Mouse (Mus musculus) left cerebral cortex, postnatal 10 days (tissue): ENCODE results near the gene Dapk2. TPM values are rescaled to one million over a fixed set of nuclear protein-coding genes. Genes with fewer than 3 reads are reported as not detected.

Source experiments
- DNase-seq, 2 experiments: peaks; one replicate each; pipeline ENCODE4 v3.0.0; 2021 to 2022; ENCODE audit warnings: low spot score in 2 of 2, mixed read lengths in 1 of 2; ENCODE audit errors: extremely low spot score in 1 of 2
- intact Hi-C: fragments of 180-260 bp; cut with DNase I; formaldehyde crosslinking; loops from one replicate; pipeline ENCODE4 v1.15.1; 2025
- total RNA-seq, 2 experiments: library from RNA; stranded (reverse); gene quantifications; 2 replicates each; pipeline ENCODE4 v1.2.3; 2021

Dapk2 gene
- total RNA-seq = 1 to 10 TPM; 2.1 to 3.2 TPM

- intact Hi-C loops = no loop called here
- DNase-seq = peak; percentile 17 to 89
Observed at GRCm38 (mm10) chr9:66157958-66158830, at the start of gene Dapk2. Gene Dapk2, plus strand, starts transcription at chr9:66158223.

DNA sequence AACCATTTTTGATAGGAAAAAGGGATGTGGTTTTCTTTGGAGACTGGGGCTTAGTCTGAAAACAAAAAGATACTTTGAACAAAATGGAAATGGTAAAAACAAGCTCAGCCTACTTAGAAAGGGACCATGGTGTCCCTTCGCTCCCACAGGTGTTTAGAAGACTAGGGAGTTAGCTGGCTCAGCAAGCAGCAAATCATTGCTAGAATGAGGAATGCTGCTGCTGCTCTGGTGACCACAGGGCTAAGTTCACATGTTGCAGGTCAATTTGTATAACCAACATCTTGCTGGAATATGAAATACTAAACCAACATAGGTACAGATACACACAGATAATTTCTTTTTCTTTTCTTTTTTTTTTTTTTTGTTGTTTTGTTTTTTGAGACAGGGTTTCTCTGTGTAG, 48.4 kb upstream of the Dapk2 start:
- DNase-seq = no peak
- intact Hi-C loops = loop anchor here (10.0 kb wide), 1 partner anchor 195 kb away; no protein-coding TSS in a partner anchor

DNA sequence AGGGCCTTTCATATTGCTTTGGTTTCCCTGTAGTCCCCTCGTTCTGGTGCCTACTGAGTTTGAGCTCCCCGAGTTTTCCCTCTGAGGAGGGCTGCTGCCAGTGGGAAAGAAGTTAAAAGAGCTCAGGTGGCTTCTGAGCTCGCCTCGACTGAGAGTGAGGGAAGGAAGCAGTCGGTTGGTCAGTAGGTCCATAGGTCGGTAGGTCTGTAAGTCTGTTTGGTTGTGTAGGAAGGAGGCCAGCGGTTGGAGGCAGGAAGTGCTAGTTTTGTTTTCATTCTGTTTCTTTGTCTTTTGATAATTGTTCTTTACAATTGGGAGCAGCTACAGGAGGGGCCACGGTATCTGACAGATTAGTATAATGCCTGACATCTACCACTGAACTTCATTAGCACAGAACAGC, 47.9 kb upstream of the Dapk2 start:
- DNase-seq = no peak
- intact Hi-C loops = no loop called here

- DNase-seq = no peak
- intact Hi-C loops = no loop called here
Observed at GRCm38 (mm10) chr9:66110611-66111379, 47.2 kb upstream of the Dapk2 start.

DNA sequence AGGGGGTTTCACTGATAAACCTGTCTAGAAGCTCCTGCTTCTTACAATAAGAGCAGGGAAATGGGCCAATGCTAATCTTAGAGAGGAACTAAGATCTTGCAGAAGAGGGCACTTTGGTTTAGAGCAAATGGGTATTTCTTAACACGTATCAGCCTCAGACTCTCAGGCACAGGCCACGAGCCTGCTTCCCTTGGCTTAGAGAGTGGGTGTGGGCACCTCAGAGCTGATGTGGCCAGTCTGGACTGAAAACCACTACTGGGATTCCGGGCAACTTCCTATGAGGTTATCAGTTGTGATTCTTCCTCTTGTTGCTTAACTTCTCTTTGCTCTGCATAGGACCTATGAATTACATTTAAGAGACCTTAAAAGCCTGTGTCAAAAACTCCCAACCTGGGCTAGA, 43.7 kb upstream of the Dapk2 start:
- DNase-seq = no peak
- intact Hi-C loops = no loop called here

DNA sequence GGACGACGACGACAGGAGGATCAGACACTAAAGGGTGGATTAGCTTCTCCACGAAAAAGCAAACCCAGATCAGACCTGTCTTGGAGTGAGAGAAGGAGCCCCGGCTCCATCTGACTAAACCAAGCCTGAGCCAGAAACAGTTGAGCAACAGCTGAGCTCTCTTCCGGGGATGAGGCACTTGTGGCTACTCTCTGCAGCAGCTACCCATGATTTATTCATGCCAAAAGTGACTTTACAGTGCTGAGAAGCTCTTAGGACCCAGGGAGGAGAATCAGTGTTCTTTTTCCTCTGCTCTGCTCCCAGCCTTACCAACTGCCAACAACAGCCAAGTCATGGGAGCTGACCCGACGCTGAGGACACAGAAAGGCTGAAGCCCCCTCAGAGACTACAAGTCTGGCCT, 41.1 kb upstream of the Dapk2 start:
- intact Hi-C loops = no loop called here

GRCm38 (mm10) chr9:66119498-66119897, 38.5 kb upstream of the Dapk2 start:
- intact Hi-C loops = no loop called here
- no peak for DNase-seq

More for the DNA sequence above, 41.1 kb upstream of the Dapk2 start:
- no peak for DNase-seq

DNA sequence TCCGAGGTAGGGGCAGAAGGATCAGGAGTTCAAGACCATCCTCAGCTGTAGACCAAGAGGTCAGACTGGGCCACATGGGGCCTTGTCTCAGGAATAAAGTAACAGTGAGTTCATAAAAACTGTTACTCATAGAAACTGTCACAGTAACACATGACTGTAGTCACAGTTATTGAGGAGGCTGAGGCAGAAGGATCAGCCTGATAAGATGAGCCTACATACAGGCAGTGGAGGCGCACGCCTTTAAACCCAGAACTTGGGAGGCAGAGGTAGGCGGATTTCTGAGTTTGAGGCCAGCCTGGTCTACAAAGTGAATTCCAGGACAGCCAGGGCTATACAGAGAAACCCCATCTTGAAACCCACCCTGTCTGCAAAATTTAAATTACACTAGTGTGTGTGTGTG, 37.9 kb upstream of the Dapk2 start:
- no peak for DNase-seq
- intact Hi-C loops = loop anchor here (5.0 kb wide), 1 partner anchor 53 kb away; the partner anchor contains the start of gene Snx22

DNA sequence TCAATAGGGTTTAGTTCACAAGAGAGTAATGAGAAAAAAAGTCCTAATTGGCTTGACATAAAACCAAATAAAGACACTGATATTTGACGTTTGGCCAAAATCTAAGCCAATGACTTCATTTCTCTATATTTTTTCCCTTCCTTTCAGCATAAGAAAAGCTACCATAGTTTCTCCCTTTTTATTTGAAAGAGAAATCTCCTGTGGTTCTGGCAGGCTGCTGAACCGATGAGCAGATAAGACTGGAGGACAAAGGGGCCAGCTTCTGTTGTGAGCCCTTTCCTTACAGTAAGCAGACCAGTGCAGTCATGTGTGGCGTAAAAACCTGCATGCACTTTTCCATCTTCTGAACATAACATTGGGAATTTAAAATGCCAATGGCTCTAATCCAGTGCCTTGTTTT, 37.1 kb upstream of the Dapk2 start:
- DNase-seq = no peak
- intact Hi-C loops = loop anchor here (5.0 kb wide), 1 partner anchor 54 kb away; the partner anchor contains the start of gene Snx22

- intact Hi-C loops = loop anchor here (5.0 kb wide), 1 partner anchor 54 kb away; the partner anchor contains the start of gene Snx22
Observed at GRCm38 (mm10) chr9:66121421-66121820, 36.6 kb upstream of the Dapk2 start.

DNA sequence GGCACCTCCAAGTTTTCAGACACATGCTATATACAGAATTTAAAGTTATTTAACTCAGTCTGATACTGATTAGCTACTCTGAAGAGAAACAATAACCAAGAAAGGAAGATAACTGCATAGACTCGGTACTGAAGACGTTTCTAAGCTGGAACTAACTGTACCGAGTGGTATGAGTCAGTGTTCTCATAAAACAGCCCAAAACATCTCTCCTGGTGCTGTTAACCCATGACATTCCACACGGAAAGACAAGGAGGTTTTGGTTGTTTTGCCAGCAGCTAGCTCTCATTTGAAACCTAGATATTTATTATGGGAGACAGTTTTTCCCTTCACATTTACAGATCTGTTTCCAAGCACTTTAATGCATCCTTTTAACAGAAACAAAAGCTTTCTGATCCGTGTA, 34.4 kb upstream of the Dapk2 start:
- DNase-seq = no peak
- intact Hi-C loops = loop anchor here (5.0 kb wide), 1 partner anchor 56 kb away; the partner anchor contains the start of gene Snx22

More at GRCm38 (mm10) chr9:66121421-66121820, 36.6 kb upstream of the Dapk2 start:
- no peak for DNase-seq

DNA sequence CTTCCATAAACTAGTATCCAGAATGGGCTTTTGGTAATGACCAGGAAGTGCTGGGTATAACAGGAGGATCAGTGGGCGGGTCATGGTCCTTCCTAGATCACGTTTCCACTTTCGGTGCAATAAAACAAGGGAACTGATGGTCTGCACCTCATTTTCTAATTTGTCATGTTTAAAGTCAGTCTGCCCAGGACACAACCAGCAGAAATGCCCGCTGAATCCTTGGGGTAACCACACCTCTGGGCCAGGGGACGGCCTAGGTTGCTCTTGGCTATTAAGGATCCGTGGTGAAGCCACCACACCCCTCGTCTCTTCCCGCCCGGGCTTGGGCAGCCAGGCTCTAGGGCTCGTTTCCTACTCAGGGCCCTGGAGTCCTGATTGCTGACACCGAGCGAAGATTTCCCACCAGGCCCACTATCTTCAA, 33.9 kb upstream of the Dapk2 start:
- intact Hi-C loops = loop anchor here (5.0 kb wide), 1 partner anchor 57 kb away; the partner anchor contains the start of gene Snx22
- DNase-seq = no peak

GRCm38 (mm10) chr9:66124681-66125542, 33.1 kb upstream of the Dapk2 start:
- peak; percentile 96 to 99 for DNase-seq
- intact Hi-C loops = loop anchor here (5.0 kb wide), 1 partner anchor 58 kb away; the partner anchor contains the start of gene Snx22

DNA sequence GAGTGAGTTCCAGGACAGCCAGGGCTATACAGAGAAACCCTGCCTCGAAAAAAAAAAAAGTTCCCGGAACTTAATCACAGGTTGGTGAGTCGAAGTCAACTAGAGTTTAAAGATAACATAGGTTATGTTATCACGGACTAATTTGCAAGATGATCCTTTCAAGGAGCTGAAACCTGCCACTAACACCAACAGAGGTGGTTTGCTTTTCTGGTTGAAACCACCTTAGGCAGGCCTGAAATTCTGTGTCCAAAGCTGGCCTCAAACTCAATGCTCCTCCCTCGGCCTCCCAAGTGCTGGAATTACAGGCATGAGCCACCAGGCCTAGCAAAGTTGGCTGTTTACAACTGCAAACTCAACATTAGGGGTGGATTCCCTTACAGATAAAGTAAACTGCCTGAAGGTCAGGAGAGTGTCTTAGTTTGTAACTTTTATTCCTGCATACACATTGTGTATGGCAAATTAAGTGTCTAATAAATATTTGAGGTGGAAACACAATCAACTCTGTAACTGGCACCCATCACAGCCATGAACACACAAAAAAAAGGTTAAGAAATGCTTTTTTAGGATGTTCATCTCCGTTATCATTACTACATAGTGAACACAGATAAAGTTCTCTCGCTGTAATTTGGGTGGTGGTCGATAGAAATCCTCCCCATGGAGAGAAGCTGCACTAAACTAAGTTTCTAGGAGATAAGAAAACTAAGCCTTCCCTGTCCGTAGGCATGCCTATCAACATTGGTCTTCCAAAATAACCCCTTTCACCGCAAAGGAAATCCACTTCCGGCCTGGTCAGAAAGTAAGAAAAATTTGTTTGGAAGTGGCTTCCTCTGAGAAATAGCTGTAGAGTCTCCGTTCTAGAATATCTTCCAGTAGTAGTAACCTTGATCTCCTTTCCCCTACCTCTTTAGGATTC, 32.2 kb upstream of the Dapk2 start:
- no peak for DNase-seq
- intact Hi-C loops = no loop called here

DNA sequence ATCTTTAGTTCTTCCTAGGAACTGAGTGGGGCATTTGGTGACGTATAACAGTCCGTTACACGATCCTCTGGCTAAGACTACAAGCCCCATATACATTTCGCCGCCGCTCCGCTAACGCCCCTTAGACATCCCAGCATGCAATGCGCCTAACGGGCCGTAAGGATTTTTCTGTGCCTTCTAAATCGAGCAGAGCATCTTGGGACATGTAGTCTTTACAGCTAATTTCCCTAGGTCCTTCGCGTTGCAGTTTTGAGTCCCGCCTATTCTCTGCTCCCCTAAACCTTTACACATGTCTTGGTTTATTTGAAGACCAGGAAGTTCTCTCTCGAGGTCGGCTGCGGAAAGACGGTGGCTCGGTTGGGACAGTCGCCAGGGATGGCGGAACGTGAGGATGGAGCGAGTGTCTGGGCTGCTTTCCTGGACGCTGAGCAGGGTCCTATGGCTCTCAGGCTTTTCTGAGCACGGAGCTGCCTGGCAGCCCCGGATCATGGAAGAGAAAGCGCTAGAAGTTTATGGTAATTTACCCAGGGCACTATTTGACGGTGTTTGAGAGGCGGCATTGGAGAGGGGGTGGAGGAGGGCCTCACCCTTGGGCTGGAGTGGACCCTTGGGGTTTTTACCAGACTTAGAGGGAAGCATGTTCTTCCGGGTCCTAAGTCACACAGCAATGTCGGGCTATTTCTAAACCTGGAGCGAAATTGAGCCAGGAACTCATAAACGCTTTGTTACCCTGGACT, 31.4 kb upstream of the Dapk2 start, which contains the start of the genes Snx1 and Ciao2a:
Gene Snx1 (minus strand): TSS at position 132 of the 737 bp plus-strand sequence.
Gene Ciao2a (plus strand): TSS at position 156 of the 737 bp plus-strand sequence.
- intact Hi-C loops = no loop called here
- peak; percentile 94 to 95 for DNase-seq

DNA sequence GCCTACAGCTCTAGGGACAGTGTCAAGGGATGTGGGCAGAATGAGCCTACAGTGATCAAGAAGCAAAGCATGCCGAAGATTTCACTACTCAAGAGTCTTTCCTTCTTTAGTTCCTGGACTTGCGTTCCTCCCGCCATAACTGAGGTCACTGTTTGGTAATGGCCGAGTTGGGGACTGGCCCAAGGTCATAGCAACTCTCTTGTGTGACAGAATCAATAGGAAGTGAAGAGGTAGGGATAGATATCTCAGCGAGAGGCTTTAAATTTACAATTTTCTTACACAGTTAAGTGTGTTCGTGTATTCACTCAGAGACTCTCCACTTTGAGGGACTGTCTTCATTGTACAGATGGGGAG, 30.9 kb upstream of the Dapk2 start:
- no peak for DNase-seq
- intact Hi-C loops = no loop called here

DNA sequence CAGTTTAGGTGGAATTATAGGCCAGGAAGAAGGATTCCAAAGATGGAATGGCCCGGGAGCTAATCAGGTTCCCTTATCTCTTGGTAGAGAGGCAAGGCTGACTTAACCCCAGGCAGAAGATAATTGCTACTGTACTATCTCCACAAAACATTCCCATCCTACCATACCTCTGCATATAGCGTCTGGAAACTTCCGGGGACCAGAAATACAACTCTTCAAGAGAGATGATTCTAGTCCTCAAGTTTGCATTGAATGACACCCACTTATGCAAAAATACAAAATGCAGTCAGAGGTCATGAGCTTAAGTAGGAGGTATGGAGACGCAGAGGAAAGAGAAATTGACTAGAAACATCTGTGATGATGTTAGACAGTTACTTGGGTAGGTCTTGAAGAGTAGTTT, 30.1 kb upstream of the Dapk2 start:
- no peak for DNase-seq
- intact Hi-C loops = no loop called here
